ENCODE assay signal across 39 mouse cellular contexts in genomic region chr12:36308737-36309420, GRCm38 (mm10). TPM values are rescaled to one million over a fixed set of nuclear protein-coding genes. Genes with fewer than 3 reads are reported as not detected.
A peak's percentile ranks its signal among the peaks of the same experiment; 100 is the strongest.
DNase-seq lines count a peak whose midpoint lies in the region; ATAC-seq and TF ChIP-seq lines count a peak whose summit lies in the region.
"Had no signal": no experiment of that assay in that cellular context is flagged by ENCODE, and none has a peak within 500 bp of the region (broad histone marks: within the 10 kb centered on the region; RNA-seq: fewer than 3 reads in every experiment).

No protein-coding gene starts in this region.

- no peak for TF ChIP-seq CTCF in MEL (IDR thresholded peaks at IDR 0.05 in 2 of 3, conservative IDR thresholded peaks at IDR 0.05 in 1 of 3; ENCODE audit: control insufficient read depth in 1 of 3, insufficient read depth in 1 of 3, low read depth in 2 of 3, low read length in 3 of 3, poor library complexity in 1 of 3, severe bottlenecking in 1 of 3)

- peaks cover 0 to 3% of the 10 kb centered on the region in 2 experiments; a peak in 1 of 4 replicates for H3K36me3 ChIP-seq in MEL (ENCODE audit: control insufficient read depth in 1 of 2, insufficient read depth in 2 of 2, low read length in 2 of 2)
- no peaks in the 10 kb centered on the region for H3K36me3 ChIP-seq in splenic B cell, adult 2 months (ENCODE audit: control insufficient read depth, insufficient read depth, low read length, poor library complexity, severe bottlenecking)
- H3K36me3 ChIP-seq in midbrain, embryonic 13.5 days: no peaks in the 10 kb centered on the region
- H3K36me3 ChIP-seq: embryonic facial prominence, embryonic 12.5 days; forebrain, embryonic 15.5 days; limb, embryonic 13.5 days; midbrain, embryonic 12.5 days; neural tube, embryonic 13.5 days had no signal

- H3K9me3 ChIP-seq in MEL (replicated peaks; ENCODE audit: insufficient read depth, low read length): no peaks in the 10 kb centered on the region
- no peaks in the 10 kb centered on the region for H3K9me3 ChIP-seq in midbrain, embryonic 13.5 days
- H3K9me3 ChIP-seq: embryonic facial prominence, embryonic 12.5 days; forebrain, embryonic 15.5 days; limb, embryonic 13.5 days; megakaryocyte, embryonic 14.5 days; midbrain, embryonic 12.5 days; neural tube, embryonic 13.5 days had no signal

- TF ChIP-seq RAD21 in MEL (IDR thresholded peaks at IDR 0.05; ENCODE audit: low read depth, low read length): no peak

- no peak overlapping the region; the same call in 1 of the 2 replicates for H3K27ac ChIP-seq in MEL (ENCODE audit: control insufficient read depth, low read depth, low read length)
- no peak overlapping the region for H3K27ac ChIP-seq in midbrain, embryonic 13.5 days
- H3K27ac ChIP-seq: embryonic facial prominence, embryonic 12.5 days; forebrain, embryonic 15.5 days; kidney, postnatal 0 days; limb, embryonic 13.5 days; liver, embryonic 14.5 days; midbrain, embryonic 12.5 days; neural tube, embryonic 13.5 days had no signal

- peak overlapping the region in 1 of 2 experiments; percentile 20; a peak in 1 of 4 replicates for H3K4me3 ChIP-seq in MEL (ENCODE audit: control insufficient read depth in 1 of 2, insufficient read depth in 1 of 2, low read depth in 2 of 2, low read length in 2 of 2)
- no peak overlapping the region for H3K4me3 ChIP-seq in midbrain, embryonic 13.5 days (replicated peaks)
- H3K4me3 ChIP-seq: embryonic facial prominence, embryonic 12.5 days; forebrain, embryonic 15.5 days; limb, embryonic 13.5 days; megakaryocyte, embryonic 14.5 days; midbrain, embryonic 12.5 days; neural tube, embryonic 13.5 days had no signal

- DNase-seq in spleen, postnatal 36 days (ENCODE audit: low spot score in 2 of 2): peak; percentile 15 to 54
- no peak for DNase-seq in spleen, adult 18-20 months
- peak; percentile 57 for DNase-seq in MEL (ENCODE audit: low read depth, low spot score)
- DNase-seq in splenic B cell, adult 2 months (ENCODE audit: low read depth, low spot score): peak; percentile 71
- DNase-seq in kidney, postnatal 14 days: no peak
- no peak for DNase-seq in ovary, postnatal 14 days (ENCODE audit: low spot score)
- DNase-seq: adrenal gland, postnatal 10 days; cerebellum, adult 11 months; cerebellum, adult 9-10 months; cerebellum, postnatal 36 days; embryo, embryonic 11 days; gastrocnemius, postnatal 25 days; heart, adult 18-20 months; heart, postnatal 4 days; kidney, adult 2 months; layer of hippocampus, postnatal 36 days; lung, embryonic 14.5 days; lung, postnatal 14 days; thymus, postnatal 14 days had no signal

- TF ChIP-seq POLR2A in MEL (IDR thresholded peaks at IDR 0.05; ENCODE audit: control insufficient read depth in 1 of 2, insufficient read depth in 1 of 2, low read depth in 1 of 2, low read length in 2 of 2, poor library complexity in 1 of 2): no peak

- ATAC-seq in granulocyte monocyte progenitor cell, adult 5-6 weeks (replicated peaks; ENCODE audit: poor library complexity, severe bottlenecking): peak; percentile 68
- no peak for ATAC-seq in midbrain, embryonic 13.5 days
- ATAC-seq: forebrain, embryonic 15.5 days; hindbrain, embryonic 16.5 days had no signal

- peaks cover 0 to 3% of the 10 kb centered on the region in 2 experiments; a peak in 1 of 4 replicates for H3K4me1 ChIP-seq in MEL (ENCODE audit: control insufficient read depth in 1 of 2, insufficient read depth in 2 of 2, low read length in 2 of 2)
- H3K4me1 ChIP-seq in midbrain, embryonic 13.5 days (replicated peaks): 0 out of 2 replicates have a peak, but pooled peaks cover 3% of the 10 kb centered on the region
- H3K4me1 ChIP-seq: limb, embryonic 13.5 days; megakaryocyte, embryonic 14.5 days; midbrain, embryonic 12.5 days; neural tube, embryonic 13.5 days had no signal

- no peak overlapping the region for H3K4me2 ChIP-seq in midbrain, embryonic 13.5 days (replicated peaks)
- H3K4me2 ChIP-seq: embryonic facial prominence, embryonic 12.5 days; forebrain, embryonic 15.5 days; heart, embryonic 11.5 days; limb, embryonic 13.5 days; lung, embryonic 14.5 days; midbrain, embryonic 12.5 days; neural tube, embryonic 13.5 days had no signal

- no peak for TF ChIP-seq EP300 in MEL (IDR thresholded peaks at IDR 0.05; ENCODE audit: low read depth in 1 of 2, low read length in 2 of 2)

- 83% methylated on average over 6 of the region's 6 CpGs for WGBS in midbrain, embryonic 13.5 days

- no peak overlapping the region for H3K9ac ChIP-seq in MEL (ENCODE audit: control insufficient read depth, low read depth, low read length, poor library complexity, severe bottlenecking)
- no peak overlapping the region for H3K9ac ChIP-seq in midbrain, embryonic 13.5 days (replicated peaks)
- H3K9ac ChIP-seq: embryonic facial prominence, embryonic 12.5 days; forebrain, embryonic 15.5 days; limb, embryonic 13.5 days; liver, embryonic 14.5 days; lung, embryonic 14.5 days; midbrain, embryonic 12.5 days; neural tube, embryonic 13.5 days had no signal

- H3K79me2 ChIP-seq in MEL (ENCODE audit: control insufficient read depth, insufficient read depth, low read length, poor library complexity): no peaks in the 10 kb centered on the region

- no peaks in the 10 kb centered on the region; a peak in 2 of 4 replicates for H3K27me3 ChIP-seq in MEL (ENCODE audit: control insufficient read depth in 1 of 2, insufficient read depth in 2 of 2, low read length in 2 of 2)
- H3K27me3 ChIP-seq in splenic B cell, adult 2 months (ENCODE audit: control insufficient read depth, insufficient read depth, low read length, poor library complexity, severe bottlenecking): no peaks in the 10 kb centered on the region
- H3K27me3 ChIP-seq in midbrain, embryonic 13.5 days: no peaks in the 10 kb centered on the region
- H3K27me3 ChIP-seq: embryonic facial prominence, embryonic 12.5 days; forebrain, embryonic 15.5 days; limb, embryonic 13.5 days; megakaryocyte, embryonic 14.5 days; midbrain, embryonic 12.5 days; neural tube, embryonic 13.5 days had no signal

TF ChIP-seq in MEL, 35 proteins besides CTCF, POLR2A, EP300 and RAD21:
- TF ChIP-seq BHLHE40 (IDR thresholded peaks at IDR 0.05; ENCODE audit: borderline replicate concordance, low read depth, low read length) (0 out of 2 replicates have a peak, but pooled peaks have one; percentile 50), GABPA (IDR thresholded peaks at IDR 0.05; ENCODE audit: low read depth, low read length) (no peak), ZNF384 (IDR thresholded peaks at IDR 0.05; ENCODE audit: low read depth, low read length) (peak; percentile 91)

RNA-seq across cellular contexts. Expression of gene Sostdc1, which starts 5.1 kb away (rescaled TPM):
- not detected in 2 replicates for total RNA-seq in MEL (2012; rRNA removed)
- not detected for polyA plus RNA-seq in MEL (2012; ENCODE audit: insufficient read depth in 1 of 2, insufficient read length in 2 of 2, low read depth in 1 of 2, low replicate concordance in 2 of 2, missing spikeins in 1 of 2)
- not detected in 2 replicates for total RNA-seq in granulocyte monocyte progenitor cell, adult 5-6 weeks (2014; fragmentation: Nextera tagmentation)
- total RNA-seq in granulocyte monocyte progenitor cell, adult 5-6 weeks (2017): not detected in 2 replicates
- 3.0 and 4.6 TPM in 2 replicates for polyA plus RNA-seq in midbrain, embryonic 13.5 days (2015; fragmentation: Nextera tagmentation; extraction: Ambion mirVana)

RNA-seq across cellular contexts. Expression of gene Lrrc72, which starts 55.7 kb away (rescaled TPM):
- total RNA-seq in MEL (2012; rRNA removed): not detected in 2 replicates
- not detected for polyA plus RNA-seq in MEL (2012; ENCODE audit: insufficient read depth in 1 of 2, insufficient read length in 2 of 2, low read depth in 1 of 2, low replicate concordance in 2 of 2, missing spikeins in 1 of 2)
- total RNA-seq in granulocyte monocyte progenitor cell, adult 5-6 weeks (2014; fragmentation: Nextera tagmentation): not detected in 2 replicates
- not detected in 2 replicates for total RNA-seq in granulocyte monocyte progenitor cell, adult 5-6 weeks (2017)
- not detected in 2 replicates for polyA plus RNA-seq in midbrain, embryonic 13.5 days (2015; fragmentation: Nextera tagmentation; extraction: Ambion mirVana)
- total RNA-seq: adrenal gland, postnatal 10 days; gastrocnemius, adult 18-20 months; gastrocnemius, postnatal 25 days; heart, adult 18-20 months; heart, postnatal 4 days; layer of hippocampus, postnatal 36 days; left cerebral cortex, postnatal 10 days had no signal
- polyA plus RNA-seq: embryonic facial prominence, embryonic 12.5 days; forebrain, embryonic 15.5 days; frontal cortex, adult 2 months; heart, embryonic 11.5 days; heart, embryonic 16.5 days; hindbrain, embryonic 16.5 days; intestine, embryonic 14.5 days; kidney, adult 2 months; kidney, postnatal 0 days; large intestine, adult 2 months; limb, embryonic 13.5 days; liver, embryonic 14.5 days; lung, embryonic 14.5 days; midbrain, embryonic 12.5 days; neural tube, embryonic 13.5 days; stomach, embryonic 16.5 days; urinary bladder, adult 2 months had no signal

Comparison
In these comparisons a context has a peak if more than half of its experiments do, and no peak if none do; other contexts are left out.
1. DNase-seq: peak in spleen, postnatal 36 days (2 of 2), MEL (single experiment) and splenic B cell, adult 2 months (single experiment); none in spleen, adult 18-20 months (0 of 2), kidney, postnatal 14 days (single experiment) and ovary, postnatal 14 days (single experiment).